ENCODE assay signal across 21 mouse cellular contexts in genomic region chr13:109880392-109880791, GRCm38 (mm10).
DNase-seq lines count a peak whose midpoint lies in the region; ATAC-seq and TF ChIP-seq lines count a peak whose summit lies in the region.
"Had no signal": no experiment of that assay in that cellular context is flagged by ENCODE, and none has a peak within 500 bp of the region (broad histone marks: within the 10 kb centered on the region; RNA-seq: fewer than 3 reads in every experiment).

No protein-coding gene starts in this region.

- no peak overlapping the region for H3K4me2 ChIP-seq in kidney, postnatal 0 days (ENCODE audit: low read length)
- H3K4me2 ChIP-seq in midbrain, postnatal 0 days (ENCODE audit: low read depth, low read length, poor library complexity, severe bottlenecking), result no peak overlapping the region
- H3K4me2 ChIP-seq in midbrain, embryonic 11.5 days, result no peak overlapping the region
- H3K4me2 ChIP-seq: hindbrain, embryonic 13.5 days; limb, embryonic 12.5 days; midbrain, embryonic 13.5 days had no signal

- 0 out of 2 replicates have a peak, but pooled peaks have one; percentile 18 for ATAC-seq in cerebellum, adult (ENCODE audit: insufficient number of reproducible peaks, low FRiP score, low TSS enrichment)
- no peak for ATAC-seq in kidney, postnatal 0 days (replicated peaks; ENCODE audit: low FRiP score, low read depth)
- no peak for ATAC-seq in midbrain, postnatal 0 days (ENCODE audit: low FRiP score)
- no peak for ATAC-seq in midbrain, embryonic 11.5 days (ENCODE audit: low FRiP score)
- ATAC-seq: activated CD4-positive, CD25-positive, alpha-beta regulatory T cell, adult 4 months; forebrain, embryonic 14.5 days; midbrain, embryonic 13.5 days had no signal

- no peaks in the 10 kb centered on the region for H3K36me3 ChIP-seq in kidney, postnatal 0 days (ENCODE audit: insufficient read depth, low read length)
- H3K36me3 ChIP-seq in midbrain, postnatal 0 days (ENCODE audit: insufficient read depth, low read length), result no peaks in the 10 kb centered on the region
- H3K36me3 ChIP-seq in midbrain, embryonic 11.5 days (ENCODE audit: control insufficient read depth, insufficient read depth, low read length), result no peaks in the 10 kb centered on the region
- H3K36me3 ChIP-seq: heart, embryonic 10.5 days; hindbrain, embryonic 13.5 days; limb, embryonic 12.5 days; midbrain, embryonic 13.5 days had no signal

- no peak overlapping the region for H3K27ac ChIP-seq in kidney, postnatal 0 days
- no peak overlapping the region for H3K27ac ChIP-seq in midbrain, postnatal 0 days (ENCODE audit: low read depth, low read length)
- H3K27ac ChIP-seq in midbrain, embryonic 11.5 days (ENCODE audit: low read depth, low read length), result no peak overlapping the region
- H3K27ac ChIP-seq: heart, embryonic 10.5 days; hindbrain, embryonic 13.5 days; limb, embryonic 12.5 days; macrophage; midbrain, embryonic 13.5 days had no signal

- H3K9me3 ChIP-seq in kidney, postnatal 0 days (replicated peaks; ENCODE audit: low read length), result no peaks in the 10 kb centered on the region
- no peaks in the 10 kb centered on the region for H3K9me3 ChIP-seq in midbrain, postnatal 0 days (ENCODE audit: low read length)
- H3K9me3 ChIP-seq in midbrain, embryonic 11.5 days (ENCODE audit: control insufficient read depth, low read length), result no peaks in the 10 kb centered on the region
- H3K9me3 ChIP-seq: heart, embryonic 10.5 days; hindbrain, embryonic 13.5 days; limb, embryonic 12.5 days; midbrain, embryonic 13.5 days had no signal

- no peak overlapping the region for H3K4me3 ChIP-seq in kidney, postnatal 0 days (replicated peaks; ENCODE audit: low read depth, low read length)
- H3K4me3 ChIP-seq in midbrain, postnatal 0 days (ENCODE audit: low read depth, low read length), result no peak overlapping the region
- H3K4me3 ChIP-seq in midbrain, embryonic 11.5 days (ENCODE audit: low read depth, low read length), result no peak overlapping the region
- H3K4me3 ChIP-seq: erythroblast, embryonic 14.5 days; heart, embryonic 10.5 days; hindbrain, embryonic 13.5 days; limb, embryonic 12.5 days; midbrain, embryonic 13.5 days had no signal

- no peaks in the 10 kb centered on the region for H3K27me3 ChIP-seq in kidney, postnatal 0 days (ENCODE audit: insufficient read depth, low read length)
- no peaks in the 10 kb centered on the region for H3K27me3 ChIP-seq in midbrain, postnatal 0 days (ENCODE audit: insufficient read depth, low read length)
- H3K27me3 ChIP-seq in midbrain, embryonic 11.5 days (ENCODE audit: control insufficient read depth, insufficient read depth, low read length), result no peaks in the 10 kb centered on the region
- H3K27me3 ChIP-seq: CH12.LX; hindbrain, embryonic 13.5 days; limb, embryonic 12.5 days; midbrain, embryonic 13.5 days had no signal

- no peaks in the 10 kb centered on the region for H3K4me1 ChIP-seq in kidney, postnatal 0 days (replicated peaks; ENCODE audit: insufficient read depth, low read length)
- no peaks in the 10 kb centered on the region for H3K4me1 ChIP-seq in midbrain, postnatal 0 days (ENCODE audit: insufficient read depth, low read length)
- no peaks in the 10 kb centered on the region for H3K4me1 ChIP-seq in midbrain, embryonic 11.5 days (ENCODE audit: control insufficient read depth, insufficient read depth, low read length)
- H3K4me1 ChIP-seq: heart, embryonic 10.5 days; limb, embryonic 12.5 days had no signal

- H3K9ac ChIP-seq in kidney, postnatal 0 days (ENCODE audit: low read depth, low read length), result no peak overlapping the region
- no peak overlapping the region for H3K9ac ChIP-seq in midbrain, postnatal 0 days (replicated peaks; ENCODE audit: low read length, poor library complexity, severe bottlenecking)
- no peak overlapping the region for H3K9ac ChIP-seq in midbrain, embryonic 11.5 days (ENCODE audit: low read length)
- H3K9ac ChIP-seq: hindbrain, embryonic 13.5 days; limb, embryonic 12.5 days; midbrain, embryonic 13.5 days had no signal

- DNase-seq in cerebellum, postnatal 4 days (ENCODE audit: low spot score in 2 of 2), result no peak
- DNase-seq in kidney, postnatal 0 days (ENCODE audit: low spot score), result peak; percentile 44
- DNase-seq in kidney, adult 18-20 months, result no peak
- DNase-seq in midbrain, postnatal 0 days (ENCODE audit: low spot score), result peak; percentile 23
- DNase-seq in midbrain, embryonic 11.5 days (ENCODE audit: low spot score, missing footprints), result no peak
- DNase-seq in cerebellum, postnatal 25 days, result peak; percentile 29 to 60
- DNase-seq in lung, postnatal 36 days, result no peak
- DNase-seq: adrenal gland, postnatal 25 days; gastrocnemius, postnatal 36 days; heart, postnatal 10 days; spleen, adult 18-20 months had no signal

- WGBS in kidney, postnatal 0 days, result 28% methylated on average over 8 of the region's 8 CpGs
- 50% methylated on average over 8 of the region's 8 CpGs for WGBS in midbrain, postnatal 0 days
- WGBS in midbrain, embryonic 11.5 days, result 64% methylated on average over 8 of the region's 8 CpGs

- TF ChIP-seq CTCF in kidney, postnatal 0 days (IDR thresholded peaks at IDR 0.05; ENCODE audit: low read depth), result no peak
- no peak for TF ChIP-seq CTCF in midbrain, postnatal 0 days (IDR thresholded peaks at IDR 0.05)

Comparison
In these comparisons a context has a peak if more than half of its experiments do, and no peak if none do; other contexts are left out.
1. DNase-seq: peak in kidney, postnatal 0 days (single experiment), midbrain, postnatal 0 days (single experiment) and cerebellum, postnatal 25 days (2 of 2); none in cerebellum, postnatal 4 days (0 of 2), kidney, adult 18-20 months (single experiment), midbrain, embryonic 11.5 days (single experiment) and lung, postnatal 36 days (single experiment).